Mouse (Mus musculus): ENCODE measurements around the gene Gm9.
"Not testable (repeated sequence)": the region's sequence is repeated elsewhere in the genome, so short reads cannot be mapped to it uniquely, and the experiment has no call there.

Gm9 gene

GRCm38 (mm10) chrX:37210941-37211340 is at the start of gene Gm9:
Gene Gm9 (minus strand): TSS chrX:37211041.
- DNase-seq (ENCODE audit: low read depth, low spot score): no peak

- DNase-seq (ENCODE audit: low read depth, low spot score): not testable (repeated sequence)
Observed at GRCm38 (mm10) chrX:37249619-37250018, 38.8 kb upstream of the Gm9 start, which contains the start of gene Rhox3a. Gene Rhox3a (plus strand): TSS chrX:37249919.

- not testable (repeated sequence) for DNase-seq (ENCODE audit: low read depth, low spot score)
Observed at GRCm38 (mm10) chrX:37244676-37245075, 33.8 kb upstream of the Gm9 start, which contains the start of gene Rhox2a. Gene Rhox2a (plus strand): TSS chrX:37244976.

GRCm38 (mm10) chrX:37222158-37222557 is 11.3 kb upstream of the Gm9 start, which contains the start of gene Rhox1:
Gene Rhox1 (minus strand): TSS chrX:37222258.
- DNase-seq (ENCODE audit: low read depth, low spot score): not testable (repeated sequence)

- no peak for DNase-seq (ENCODE audit: low read depth, low spot score)
Observed at GRCm38 (mm10) chrX:37198676-37199075, 12.2 kb downstream of the Gm9 start.

- DNase-seq (ENCODE audit: low read depth, low spot score): no peak
Observed at GRCm38 (mm10) chrX:37191744-37192379, 19.0 kb downstream of the Gm9 start.

- peak; percentile 39 for DNase-seq (ENCODE audit: low read depth, low spot score)
Observed at GRCm38 (mm10) chrX:37191105-37191743, 19.6 kb downstream of the Gm9 start, which contains the start of the genes Ndufa1 and Rnf113a1. Gene Ndufa1 (minus strand): TSS chrX:37191163. Gene Rnf113a1 (plus strand): TSS chrX:37191245.

GRCm38 (mm10) chrX:37190755-37191104 is 20.1 kb downstream of the Gm9 start:
- DNase-seq (ENCODE audit: low read depth, low spot score): no peak

- DNase-seq (ENCODE audit: low read depth, low spot score): not testable (repeated sequence)
Observed at GRCm38 (mm10) chrX:37184401-37184800, 26.4 kb downstream of the Gm9 start.

GRCm38 (mm10) chrX:37168742-37169141 is 42.1 kb downstream of the Gm9 start, which contains the start of gene Akap14:
Gene Akap14 (minus strand): TSS chrX:37168842.
- DNase-seq (ENCODE audit: low read depth, low spot score): no peak

GRCm38 (mm10) chrX:37167085-37167484 is 43.8 kb downstream of the Gm9 start:
- DNase-seq (ENCODE audit: low read depth, low spot score): no peak

GRCm38 (mm10) chrX:37163115-37163514 is 47.7 kb downstream of the Gm9 start:
- DNase-seq (ENCODE audit: low read depth, low spot score): no peak

GRCm38 (mm10) chrX:37161169-37161568 is 49.7 kb downstream of the Gm9 start:
- DNase-seq (ENCODE audit: low read depth, low spot score): no peak

All from WW6 (cell line).